Mouse (Mus musculus): ENCODE data around the gene Prss35. TPM values are rescaled to one million over a fixed set of nuclear protein-coding genes. Genes with fewer than 3 reads are reported as not detected.

Prss35 gene
- 3.2 and 4.2 TPM in 2 replicates for polyA plus RNA-seq (2012; rRNA removed)

DNA sequence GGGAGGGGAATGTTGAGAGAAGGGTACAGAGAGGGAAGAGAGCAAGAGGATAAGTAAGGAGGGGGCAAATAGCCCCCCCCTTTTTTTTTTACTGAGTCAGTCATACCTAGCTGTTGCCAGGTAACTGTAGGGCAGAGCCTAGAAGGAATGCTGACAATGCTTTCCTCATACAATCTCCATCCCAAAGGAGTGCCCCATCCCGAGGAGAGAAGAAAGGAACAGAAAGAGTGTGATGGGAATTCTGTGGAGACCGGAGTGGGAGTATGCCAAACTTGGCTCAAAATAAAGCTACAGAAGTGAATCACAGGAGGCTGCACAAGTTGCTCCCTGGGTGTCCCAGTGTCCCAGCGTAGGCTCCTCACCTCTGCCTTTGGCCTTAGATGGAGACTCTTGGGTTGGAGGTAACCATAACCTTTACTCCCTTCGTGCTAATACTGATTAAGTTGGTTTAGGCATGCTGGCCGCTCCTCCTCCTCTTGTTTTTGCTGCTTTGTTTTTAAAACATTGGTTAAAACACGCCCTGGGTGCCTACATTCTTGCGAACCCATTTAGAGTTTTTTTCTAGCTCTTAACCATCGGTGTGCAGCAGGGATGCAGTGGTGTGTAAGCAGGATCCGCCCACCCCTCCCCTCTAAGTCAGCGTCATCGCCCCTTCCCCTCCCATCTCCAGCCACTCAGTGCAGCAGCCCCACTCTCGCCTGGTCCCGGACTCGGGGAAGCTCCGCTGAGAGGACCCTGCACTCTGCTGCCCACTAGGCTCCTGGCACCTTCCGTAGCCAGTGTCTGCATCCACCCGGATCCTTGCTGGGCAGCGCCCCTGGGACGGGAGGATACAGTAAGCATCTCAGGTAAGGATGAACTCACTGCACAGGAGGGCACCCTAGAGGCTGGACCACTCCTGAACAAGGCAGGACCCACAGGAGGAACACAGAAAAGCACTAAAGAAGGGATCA lies at the start of gene Prss35:
Prss35 (plus strand) TSS at position 691 of the 953 bp plus-strand sequence.
- DNase-seq (ENCODE audit: extremely low spot score in 1 of 2, low spot score in 1 of 2), result no peak

DNA sequence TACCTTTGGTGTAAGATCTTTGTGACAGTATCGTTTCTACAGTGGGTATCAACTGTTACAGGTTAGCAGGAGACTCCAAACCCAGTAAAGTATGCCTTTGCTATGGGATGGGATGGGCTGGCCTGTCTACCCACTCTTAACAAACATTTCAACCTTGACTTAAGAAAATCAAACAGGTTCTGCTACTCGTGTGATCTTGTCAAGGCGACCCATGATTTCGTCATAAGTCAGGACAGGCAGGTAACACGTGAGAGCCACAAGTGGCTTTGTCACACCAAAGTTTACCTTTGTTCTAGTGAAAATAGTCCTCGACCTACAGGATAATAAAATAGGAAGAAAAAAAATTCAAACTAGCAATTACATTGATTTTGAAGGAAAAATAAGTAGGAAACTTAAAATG lies 49.5 kb upstream of the Prss35 start:
- DNase-seq (ENCODE audit: extremely low spot score in 1 of 2, low spot score in 1 of 2), result no peak

DNA sequence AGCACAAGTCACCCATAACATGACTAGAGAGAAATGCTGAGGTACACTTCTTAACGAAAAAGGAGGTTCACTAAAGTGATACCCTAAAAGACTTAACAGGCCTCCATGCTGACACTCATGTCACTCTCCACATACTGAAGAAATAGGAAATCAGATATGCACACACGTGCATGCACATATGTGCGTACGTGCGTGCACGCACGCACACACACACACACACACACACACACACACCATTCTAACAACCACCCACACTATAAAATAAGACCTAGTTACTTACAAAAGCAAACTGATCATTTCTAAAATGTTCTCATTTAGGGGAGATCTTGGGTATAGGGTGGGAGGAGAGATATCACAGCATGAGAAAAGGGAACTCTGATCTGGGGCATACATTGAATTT lies 48.8 kb upstream of the Prss35 start:
- DNase-seq (ENCODE audit: extremely low spot score in 1 of 2, low spot score in 1 of 2), result no peak

DNA sequence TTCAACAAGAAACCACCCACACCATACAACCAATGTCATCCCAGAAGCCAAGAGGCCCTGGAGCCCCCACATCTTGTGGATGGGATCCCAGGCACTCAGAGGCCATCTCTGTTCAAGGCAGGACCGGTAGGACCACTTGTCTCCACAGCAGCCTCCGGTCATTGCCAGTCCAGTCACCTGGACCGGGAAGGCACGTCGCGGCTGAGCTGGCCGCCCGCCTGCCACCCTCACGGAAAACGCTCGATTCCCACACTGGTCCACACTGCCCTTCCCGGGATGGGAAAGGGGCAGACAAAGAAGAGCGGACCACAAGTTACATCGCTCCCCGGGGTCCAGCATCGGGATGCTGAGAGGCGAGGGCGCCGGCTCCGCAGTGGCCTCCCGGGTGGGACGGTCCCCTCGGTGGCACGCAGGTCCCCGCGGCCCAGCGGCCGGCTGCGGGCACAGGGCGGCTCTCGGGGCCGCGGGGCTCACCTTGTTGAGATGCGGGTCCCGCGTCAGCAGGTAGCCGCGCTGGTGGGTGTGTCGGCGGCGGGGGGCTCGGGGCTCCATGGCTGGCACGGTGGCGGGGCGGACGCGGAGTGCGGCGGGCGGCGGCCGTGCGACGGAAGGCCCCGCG lies 48.1 kb upstream of the Prss35 start:
- peak in 1 of 2 experiments; percentile 26 for DNase-seq (ENCODE audit: extremely low spot score in 1 of 2, low spot score in 1 of 2)

DNA sequence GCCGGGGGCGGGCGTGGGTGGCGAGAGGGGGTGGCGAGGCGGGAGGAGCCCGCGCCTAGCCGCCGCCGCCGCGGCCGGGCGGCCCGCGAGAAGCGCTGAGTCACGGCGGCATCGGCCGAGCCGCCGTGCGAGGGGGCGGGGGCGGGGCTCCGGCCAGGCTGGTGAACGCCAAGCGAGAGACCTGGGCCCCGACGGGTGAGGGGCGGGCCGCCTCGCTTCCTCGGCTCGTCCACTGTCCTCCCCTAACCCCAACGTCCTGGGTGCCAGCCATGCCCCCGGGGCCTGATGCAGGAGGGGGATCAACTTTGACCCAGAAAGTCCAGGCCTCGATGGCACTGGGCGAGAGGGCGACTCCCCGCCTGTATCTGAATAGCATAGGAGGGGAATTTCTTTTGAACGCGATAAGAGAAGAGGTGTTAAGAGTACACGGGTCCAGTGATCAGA lies 47.6 kb upstream of the Prss35 start, which contains the start of gene Me1:
Me1 (minus strand) TSS at position 136 of the 444 bp plus-strand sequence.
- no peak for DNase-seq (ENCODE audit: extremely low spot score in 1 of 2, low spot score in 1 of 2)

DNA sequence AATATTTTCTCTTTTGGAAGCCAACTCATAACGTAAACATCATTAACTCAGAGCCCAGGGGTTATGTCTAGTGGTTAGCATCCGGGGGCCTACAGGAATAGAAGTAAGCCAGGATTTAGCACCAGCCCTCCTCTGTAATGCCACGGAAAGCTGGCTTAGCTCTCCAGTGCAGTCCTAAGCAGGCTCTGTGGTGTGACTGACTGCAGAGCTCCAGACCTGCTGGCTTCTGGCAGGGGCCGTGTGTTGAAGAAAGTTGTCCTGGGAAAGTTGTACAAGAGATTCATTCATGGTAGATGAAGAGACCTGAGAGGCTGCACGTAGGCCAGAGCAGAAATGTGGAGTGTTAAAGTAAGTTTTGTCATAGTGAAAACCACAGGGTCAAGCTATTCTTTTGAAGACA lies 42.2 kb upstream of the Prss35 start:
- DNase-seq (ENCODE audit: extremely low spot score in 1 of 2, low spot score in 1 of 2), result no peak

DNA sequence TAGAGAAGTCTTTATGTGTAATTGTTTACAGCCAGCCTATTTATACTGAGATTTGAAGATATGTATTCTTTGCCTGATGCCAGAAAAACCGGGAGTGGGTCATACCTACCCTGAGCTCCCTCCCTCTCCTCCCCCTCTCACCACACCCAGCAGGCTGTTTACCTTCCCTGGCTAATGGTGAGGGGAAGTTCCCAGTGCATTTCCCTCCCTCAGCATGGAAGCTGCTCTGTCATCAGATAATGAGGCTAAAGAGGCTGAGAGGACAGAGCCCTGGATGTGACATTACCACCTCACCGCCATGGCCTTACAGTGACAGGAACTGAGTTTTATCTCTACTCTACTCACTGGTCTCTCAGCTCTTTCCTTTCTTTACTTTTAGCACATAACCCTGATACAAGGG lies 41.6 kb upstream of the Prss35 start:
- no peak for DNase-seq (ENCODE audit: extremely low spot score in 1 of 2, low spot score in 1 of 2)

DNA sequence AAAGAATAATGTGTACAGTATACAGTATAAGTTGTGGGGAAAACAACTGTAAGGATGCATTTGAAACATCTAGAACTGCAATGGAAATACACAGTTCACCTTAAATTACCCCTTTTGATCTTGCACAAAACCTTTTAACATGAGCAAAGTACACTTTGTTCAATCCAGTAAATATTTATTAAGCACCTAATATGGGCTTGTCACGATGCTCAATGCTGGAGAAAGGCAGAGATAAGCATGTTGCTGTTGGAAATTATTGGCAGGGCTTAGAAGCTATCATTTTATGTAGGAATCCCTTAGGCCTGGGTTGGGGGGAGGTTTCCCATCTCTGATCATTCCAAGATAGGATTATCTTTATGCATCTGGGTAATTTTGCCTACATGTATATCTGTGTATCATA lies 36.0 kb upstream of the Prss35 start:
- DNase-seq (ENCODE audit: extremely low spot score in 1 of 2, low spot score in 1 of 2), result no peak

DNA sequence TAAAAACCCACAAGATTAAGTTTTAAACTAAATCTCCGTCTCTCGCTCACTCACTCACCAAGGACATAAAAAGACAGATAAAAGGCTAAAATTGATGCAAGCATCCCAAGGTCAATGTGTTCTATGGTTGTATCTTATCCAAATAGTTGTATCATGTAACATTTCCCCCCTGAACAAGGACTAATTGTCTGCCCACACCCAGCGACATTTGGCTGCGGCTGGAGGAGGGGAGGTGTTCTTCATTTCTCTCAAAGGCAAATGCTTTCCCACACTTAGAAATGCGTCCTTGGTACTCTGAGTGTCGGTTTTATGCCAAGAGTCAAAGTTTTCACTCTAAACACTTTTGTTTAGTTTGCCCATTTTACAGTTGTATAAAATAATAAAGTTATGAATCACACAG lies 34.5 kb upstream of the Prss35 start:
- DNase-seq (ENCODE audit: extremely low spot score in 1 of 2, low spot score in 1 of 2), result no peak

DNA sequence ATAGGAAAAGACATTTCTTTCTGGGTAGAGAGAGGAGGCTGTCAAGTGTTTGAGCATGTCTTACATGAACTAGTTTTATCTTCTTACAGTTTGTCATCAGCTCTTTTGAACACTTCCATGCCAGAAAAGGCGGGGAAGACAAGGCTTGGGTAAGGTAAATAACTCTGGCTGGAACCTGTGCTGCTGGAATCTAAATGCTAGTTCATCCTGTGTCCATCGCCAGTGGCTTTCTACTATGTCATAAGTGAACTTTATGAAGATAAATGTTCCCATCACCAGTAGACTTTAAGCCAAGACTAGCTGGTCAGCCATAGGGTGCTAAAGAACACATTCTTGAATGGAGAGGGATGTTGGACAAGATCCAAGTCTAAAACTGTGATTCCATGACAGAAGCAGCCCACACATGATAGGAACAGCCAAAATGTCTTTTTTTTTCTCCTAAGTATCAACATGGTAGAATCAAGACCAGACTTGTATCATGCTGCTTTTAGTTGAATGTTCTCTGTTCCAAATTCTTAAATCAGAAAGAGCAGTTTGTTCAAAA lies 33.3 kb upstream of the Prss35 start:
- DNase-seq (ENCODE audit: extremely low spot score in 1 of 2, low spot score in 1 of 2), result peak in 1 of 2 experiments; percentile 38

DNA sequence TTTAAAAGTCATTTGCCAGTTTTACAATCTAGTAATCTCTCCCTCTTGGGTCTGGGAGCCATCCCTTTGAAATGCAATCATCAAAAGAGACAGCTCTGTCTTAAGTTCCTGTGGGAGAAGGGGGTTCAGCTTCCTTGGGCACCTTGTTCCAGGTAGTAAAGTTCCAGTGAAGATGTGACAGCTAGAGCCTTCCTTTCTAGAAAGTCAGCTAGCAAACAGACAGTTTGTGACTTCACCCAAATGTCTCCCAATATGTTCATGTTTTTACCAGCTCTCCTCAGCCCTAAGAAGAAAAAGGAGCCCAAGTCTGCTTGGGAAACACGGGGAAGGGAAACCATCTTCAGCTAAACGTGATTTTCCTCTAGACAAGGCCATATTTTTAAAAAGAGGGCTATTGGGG lies 30.8 kb upstream of the Prss35 start:
- DNase-seq (ENCODE audit: extremely low spot score in 1 of 2, low spot score in 1 of 2), result no peak

DNA sequence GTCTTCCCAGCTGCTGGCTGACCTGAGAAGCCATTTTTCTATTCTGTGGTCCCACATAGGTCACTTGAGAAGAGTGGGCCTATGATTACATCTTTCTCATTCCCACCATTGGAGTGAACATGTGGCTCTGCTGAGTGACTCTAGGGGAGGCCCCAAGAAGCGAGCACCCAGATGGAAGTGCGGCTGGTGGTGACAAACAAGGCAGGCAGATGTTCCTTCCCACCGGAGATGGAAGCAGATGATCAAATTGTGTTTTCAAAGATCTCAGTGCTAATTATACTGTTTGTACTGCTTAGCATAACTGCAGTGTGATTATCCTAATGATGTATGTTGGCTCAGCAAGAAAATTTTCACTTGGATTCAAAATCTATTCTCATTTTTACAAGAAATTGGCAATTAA lies 29.4 kb upstream of the Prss35 start:
- no peak for DNase-seq (ENCODE audit: extremely low spot score in 1 of 2, low spot score in 1 of 2)

DNA sequence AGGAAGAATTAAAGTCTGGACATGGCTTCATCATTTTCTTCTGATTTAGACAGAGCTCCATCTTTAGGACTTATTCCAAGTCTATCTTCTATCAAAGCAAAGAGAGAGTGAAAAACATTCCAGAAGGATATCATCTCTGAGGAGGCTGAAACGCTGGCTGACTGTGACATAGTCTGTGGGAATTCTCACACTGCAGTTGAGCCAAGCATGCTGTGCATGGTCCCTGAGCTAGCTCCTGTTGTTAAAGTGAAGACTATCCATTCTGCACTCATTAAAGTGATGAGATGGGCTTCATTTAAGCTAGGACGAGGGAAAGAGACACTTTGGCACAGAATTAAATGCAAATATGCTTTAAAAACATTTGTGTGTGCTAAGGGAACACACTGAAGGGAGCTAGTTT lies 26.9 kb upstream of the Prss35 start:
- DNase-seq (ENCODE audit: extremely low spot score in 1 of 2, low spot score in 1 of 2), result peak in 1 of 2 experiments; percentile 41

DNA sequence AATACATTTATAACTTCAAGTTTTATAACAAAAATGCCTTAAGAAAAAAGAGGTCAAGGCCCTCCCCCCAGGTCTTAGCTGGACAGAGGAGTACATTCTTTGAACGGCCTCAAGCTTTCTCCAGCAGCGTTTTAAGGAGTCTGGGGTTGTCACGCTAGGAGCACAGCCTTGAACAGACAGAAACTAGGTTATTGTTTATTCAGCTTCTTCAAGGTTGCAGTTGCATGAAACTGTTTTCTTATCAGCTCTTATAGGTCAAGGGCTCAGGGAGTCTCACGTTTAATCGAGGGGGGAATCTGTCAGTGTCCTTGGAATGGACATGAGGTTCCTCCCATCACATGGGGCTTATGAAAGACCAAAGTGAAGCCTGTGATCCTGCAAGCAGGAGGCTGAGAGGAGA lies 26.3 kb upstream of the Prss35 start:
- DNase-seq (ENCODE audit: extremely low spot score in 1 of 2, low spot score in 1 of 2), result no peak

DNA sequence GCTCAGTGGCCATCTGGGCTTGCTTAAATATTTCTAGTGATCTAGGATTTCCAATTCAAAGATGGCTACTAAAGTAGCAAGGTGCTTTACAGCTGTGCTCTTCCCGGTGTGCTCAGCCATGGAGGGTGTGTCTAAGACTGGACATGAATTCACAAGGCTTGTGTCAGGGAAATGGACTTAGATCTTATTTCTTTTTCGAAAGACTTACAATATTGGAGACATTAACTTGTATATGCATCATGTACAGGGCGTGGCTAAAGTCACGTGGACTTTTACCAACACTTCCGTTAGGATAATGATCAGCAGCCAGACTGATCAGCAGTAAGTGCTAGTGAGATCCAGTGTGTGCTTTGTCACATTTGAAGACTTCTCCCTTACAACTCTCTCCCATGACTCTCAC lies 23.2 kb upstream of the Prss35 start:
- DNase-seq (ENCODE audit: extremely low spot score in 1 of 2, low spot score in 1 of 2), result no peak

DNA sequence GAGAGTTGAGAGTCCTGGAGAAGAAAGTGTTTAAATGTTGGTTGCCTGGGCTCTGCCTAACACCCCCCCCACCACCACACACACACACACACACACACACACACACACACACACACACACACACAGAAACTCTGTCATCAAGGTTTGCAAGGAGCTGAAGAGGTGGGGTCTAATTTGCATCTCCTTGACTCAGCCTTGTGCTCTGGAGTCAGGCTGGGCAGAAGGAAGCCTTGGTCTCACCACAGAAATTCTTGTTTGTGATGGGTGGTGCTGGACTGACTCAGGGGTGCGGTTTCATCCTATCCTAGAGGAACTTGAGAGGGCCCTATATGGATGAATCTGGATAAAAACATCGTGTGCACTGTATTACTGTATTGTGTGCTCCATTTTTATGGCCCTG lies 22.7 kb upstream of the Prss35 start:
- no peak for DNase-seq (ENCODE audit: extremely low spot score in 1 of 2, low spot score in 1 of 2)

DNA sequence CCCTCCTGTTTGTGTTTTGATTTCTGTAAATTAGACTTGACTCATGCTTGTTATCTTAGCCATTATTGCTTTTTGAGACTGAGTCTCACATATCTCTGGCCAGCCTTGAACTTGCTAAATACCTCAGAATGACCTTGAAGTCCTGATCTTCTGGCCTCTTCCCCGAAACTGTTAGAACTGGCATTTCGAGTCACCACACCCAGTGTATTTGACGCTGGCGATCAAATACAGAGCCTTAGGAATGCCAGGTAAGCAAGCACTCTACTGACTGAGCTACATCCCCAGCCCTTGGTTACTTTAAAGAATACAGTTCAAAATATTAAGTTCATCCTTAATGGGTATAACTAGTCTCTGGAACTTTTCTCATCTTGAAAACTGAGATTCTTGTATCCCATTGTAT lies 18.4 kb upstream of the Prss35 start:
- no peak for DNase-seq (ENCODE audit: extremely low spot score in 1 of 2, low spot score in 1 of 2)

DNA sequence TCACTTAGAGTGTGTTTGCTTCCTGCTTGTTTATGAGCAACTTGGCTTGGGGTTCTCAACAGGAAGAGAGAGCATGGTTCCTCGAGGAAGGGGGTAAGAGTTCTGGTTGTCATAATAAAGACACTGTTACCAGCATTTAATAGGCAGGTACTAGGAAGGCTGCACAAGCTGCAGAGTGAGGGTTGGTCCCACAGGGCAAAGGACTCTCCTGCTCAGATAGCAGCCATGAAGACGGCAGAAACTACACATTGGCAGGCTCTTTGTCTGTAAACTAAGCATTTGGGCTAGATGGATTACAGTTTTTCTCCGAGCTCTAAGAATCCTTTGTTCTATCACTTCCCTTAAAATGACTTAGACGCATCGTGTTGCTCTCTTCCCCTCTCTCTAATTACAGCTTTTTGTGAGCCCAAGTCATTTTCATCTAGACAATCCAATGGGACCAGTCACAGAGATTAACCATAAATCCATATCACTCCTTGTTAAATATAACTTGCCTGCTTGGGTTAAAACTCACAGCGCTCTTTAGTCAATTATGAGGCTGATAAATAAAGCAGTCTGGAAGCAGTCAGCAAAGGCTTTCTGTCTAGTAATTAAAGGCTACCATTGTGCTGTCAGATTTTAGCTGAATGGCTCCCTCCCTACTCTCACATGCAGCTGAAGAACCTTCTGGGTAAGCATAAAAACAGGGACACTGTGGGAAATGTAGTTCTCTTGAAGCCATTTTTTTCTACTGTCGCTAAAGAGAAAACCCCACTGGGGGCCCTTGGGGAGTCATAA lies 17.7 kb upstream of the Prss35 start:
- no peak for DNase-seq (ENCODE audit: extremely low spot score in 1 of 2, low spot score in 1 of 2)

DNA sequence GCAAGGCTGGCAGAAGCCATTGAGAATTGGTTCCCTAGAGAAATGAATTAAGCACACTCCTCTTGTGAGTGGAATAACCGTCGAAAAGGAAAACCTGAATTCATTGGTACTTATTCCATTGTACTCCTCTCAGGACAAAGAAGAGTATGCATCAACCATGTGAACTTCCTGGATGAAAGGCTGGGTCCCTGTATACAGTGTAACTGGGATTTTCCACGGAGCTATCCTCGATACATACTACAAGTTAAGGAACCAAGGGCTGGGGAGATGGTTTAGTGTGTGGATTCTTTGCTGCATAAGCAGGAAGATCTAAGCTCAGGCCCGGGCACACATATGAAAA lies 17.1 kb upstream of the Prss35 start:
- DNase-seq (ENCODE audit: extremely low spot score in 1 of 2, low spot score in 1 of 2), result no peak

DNA sequence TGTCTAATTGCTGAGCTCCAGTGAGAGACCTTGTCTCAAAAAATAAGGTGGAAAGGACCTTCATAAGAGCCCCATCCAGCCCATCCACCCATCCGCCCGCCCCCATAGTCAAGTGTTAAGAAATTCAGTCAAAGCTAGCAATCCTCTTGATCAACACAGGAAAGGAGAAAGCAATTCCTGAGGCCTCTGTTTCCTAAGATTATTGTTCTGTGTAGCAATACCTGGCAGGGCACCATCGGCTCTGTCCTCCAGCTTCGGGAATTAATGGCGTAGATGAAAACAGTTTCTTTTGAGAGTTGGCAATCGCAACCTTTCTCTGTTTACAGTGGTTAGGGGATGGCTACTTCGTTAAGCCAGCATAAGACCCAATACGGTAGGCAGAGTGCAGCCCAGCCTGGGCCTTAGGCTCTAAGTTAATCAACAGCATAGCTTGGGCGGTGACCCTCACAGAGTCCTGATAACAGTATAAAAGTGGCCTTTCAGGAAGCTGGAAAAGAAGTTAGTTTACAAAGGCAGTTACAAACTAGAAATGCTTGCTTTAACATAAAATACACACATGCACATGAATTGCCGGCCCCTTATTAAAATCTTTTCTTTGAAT lies 15.1 kb upstream of the Prss35 start:
- DNase-seq (ENCODE audit: extremely low spot score in 1 of 2, low spot score in 1 of 2), result no peak

DNA sequence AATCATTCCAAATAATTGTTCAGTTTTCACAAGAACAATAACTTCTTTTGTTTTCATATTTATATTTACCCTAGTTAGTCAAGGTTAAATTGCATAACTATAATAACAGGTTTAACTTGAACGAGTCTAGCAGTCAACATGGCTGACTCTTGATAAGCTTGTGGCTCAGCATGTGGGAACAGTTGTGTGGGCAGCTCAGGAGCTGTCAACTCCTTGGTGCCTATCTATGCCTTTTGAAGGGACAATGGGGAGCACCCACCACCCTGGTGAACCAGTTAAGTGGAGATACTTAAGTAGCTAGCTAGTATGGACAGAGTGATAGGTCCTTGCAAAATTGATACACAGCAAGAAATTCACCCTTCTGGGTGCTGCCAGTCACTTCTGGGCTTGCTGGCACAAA lies 14.4 kb upstream of the Prss35 start:
- DNase-seq (ENCODE audit: extremely low spot score in 1 of 2, low spot score in 1 of 2), result no peak

Data from frontal cortex, adult 2 months (tissue).